ENCODE assay signal across 15 mouse cellular contexts in genomic region chr14:120019948-120020347, GRCm38 (mm10). TPM values are rescaled to one million over a fixed set of nuclear protein-coding genes. Genes with fewer than 3 reads are reported as not detected.
"Had no signal": no experiment of that assay in that cellular context is flagged by ENCODE, and none has a peak within 500 bp of the region (broad histone marks: within the 10 kb centered on the region; RNA-seq: fewer than 3 reads in every experiment).

No protein-coding gene starts in this region.

- H3K27ac ChIP-seq: kidney, embryonic 15.5 days; limb, embryonic 15.5 days; liver, embryonic 12.5 days; midbrain, embryonic 15.5 days; neural tube, embryonic 13.5 days; stomach, embryonic 15.5 days had no signal

- H3K4me1 ChIP-seq: kidney, embryonic 15.5 days; limb, embryonic 15.5 days; liver, embryonic 12.5 days; midbrain, embryonic 15.5 days; neural tube, embryonic 13.5 days; stomach, embryonic 15.5 days had no signal

- H3K4me2 ChIP-seq: kidney, embryonic 15.5 days; limb, embryonic 15.5 days; liver, embryonic 12.5 days; lung, embryonic 14.5 days; midbrain, embryonic 11.5 days; midbrain, embryonic 15.5 days; neural tube, embryonic 13.5 days; stomach, embryonic 15.5 days had no signal

- DNase-seq: left cerebral cortex, postnatal 4 days; lung, postnatal 4 days; right cerebral cortex, postnatal 14 days had no signal

- H3K27me3 ChIP-seq: kidney, embryonic 15.5 days; limb, embryonic 15.5 days; liver, embryonic 12.5 days; midbrain, embryonic 15.5 days; neural tube, embryonic 13.5 days; stomach, embryonic 15.5 days had no signal

- H3K4me3 ChIP-seq: kidney, embryonic 15.5 days; limb, embryonic 15.5 days; liver, embryonic 12.5 days; midbrain, embryonic 15.5 days; neural tube, embryonic 13.5 days; stomach, embryonic 15.5 days had no signal

- H3K9me3 ChIP-seq: kidney, embryonic 15.5 days; limb, embryonic 15.5 days; liver, embryonic 12.5 days; midbrain, embryonic 15.5 days; neural tube, embryonic 13.5 days; stomach, embryonic 15.5 days had no signal

- H3K9ac ChIP-seq: kidney, embryonic 15.5 days; limb, embryonic 15.5 days; liver, embryonic 12.5 days; lung, embryonic 14.5 days; midbrain, embryonic 15.5 days; neural tube, embryonic 13.5 days; stomach, embryonic 15.5 days had no signal

- ATAC-seq: liver, embryonic 12.5 days; midbrain, embryonic 15.5 days had no signal

- H3K36me3 ChIP-seq: kidney, embryonic 15.5 days; limb, embryonic 15.5 days; liver, embryonic 12.5 days; midbrain, embryonic 15.5 days; neural tube, embryonic 13.5 days; stomach, embryonic 15.5 days had no signal

RNA-seq across cellular contexts. Expression of gene Oxgr1, which starts 22.3 kb away (rescaled TPM):
- total RNA-seq: megakaryocyte, adult 5-6 weeks had no signal
- polyA plus RNA-seq: large intestine, adult 2 months; liver, embryonic 12.5 days; liver, embryonic 16.5 days; midbrain, embryonic 11.5 days; neural tube, embryonic 13.5 days; spleen, adult 2 months; stomach, embryonic 15.5 days had no signal
